Mouse (Mus musculus) liver, embryonic 13.5 days (tissue): Measurements from ENCODE around the gene Atoh8. TPM values are rescaled to one million over a fixed set of nuclear protein-coding genes. Genes with fewer than 3 reads are reported as not detected.
A peak's percentile ranks its signal among the peaks of the same experiment; 100 is the strongest.

ENCODE experiments used
- ATAC-seq: fragments of 200-750 bp; cut with Nextera tagmentation; 2 replicates; pipeline ENCODE4 v1.8.0; 2017; ENCODE audit warnings: low read depth, mild to moderate bottlenecking, moderate number of reproducible peaks, moderate library complexity
- DNase-seq: peaks from one replicate; pipeline ENCODE4 v3.0.0; 2022
- H3K27ac ChIP-seq: fragments of 300-500 bp; sonication (generic); 2 replicates; pipeline ENCODE4 v1.5.1; 2015; ENCODE audit warnings: moderate library complexity, mild to moderate bottlenecking, inconsistent platforms
- H3K27me3 ChIP-seq: fragments of 300-500 bp; sonication (generic); 2 replicates; pipeline ENCODE4 v1.6.1; 2015; ENCODE audit warnings: mild to moderate bottlenecking, inconsistent platforms
- H3K36me3 ChIP-seq: fragments of 300-500 bp; sonication (generic); 2 replicates; pipeline ENCODE4 v1.6.1; 2015; ENCODE audit warnings: mild to moderate bottlenecking, inconsistent platforms
- H3K4me1 ChIP-seq: fragments of 300-500 bp; sonication (generic); replicated peaks from 2 replicates; pipeline ENCODE4 v1.6.1; 2015; ENCODE audit warnings: inconsistent platforms
- H3K4me2 ChIP-seq: fragments of 300-500 bp; sonication (generic); 2 replicates; pipeline ENCODE4 v1.6.1; 2015; ENCODE audit warnings: inconsistent platforms, mild to moderate bottlenecking, moderate library complexity
- H3K4me3 ChIP-seq: fragments of 300-500 bp; sonication (generic); replicated peaks from 2 replicates; pipeline ENCODE4 v1.5.1; 2015; ENCODE audit warnings: mild to moderate bottlenecking, inconsistent platforms
- H3K9ac ChIP-seq: fragments of 300-500 bp; sonication (generic); 2 replicates; pipeline ENCODE4 v1.6.1; 2015; ENCODE audit warnings: mild to moderate bottlenecking, inconsistent platforms
- H3K9me3 ChIP-seq: fragments of 300-500 bp; sonication (generic); replicated peaks from 2 replicates; pipeline ENCODE4 v1.6.1; 2016; ENCODE audit warnings: inconsistent platforms
- WGBS: fragments of 180-500 bp; shearing (Covaris S2); methylation state at CpG from one replicate; pipeline ENCODE4 v1.1.7; 2015; ENCODE audit not compliant: insufficient replicate concordance; 5-methylcytosine and 5-hydroxymethylcytosine counted together
- polyA plus RNA-seq: library from polyadenylated mRNA; unstranded; fragments of >200 nt; fragmentation: Nextera tagmentation; extraction: Ambion mirVana; gene quantifications from 2 replicates; pipeline ENCODE4 v1.2.1, GENCODE M21; 2015

Gene Atoh8
- polyA plus RNA-seq, 1 experiment from 2014 or later, result 1.1 TPM

DNA sequence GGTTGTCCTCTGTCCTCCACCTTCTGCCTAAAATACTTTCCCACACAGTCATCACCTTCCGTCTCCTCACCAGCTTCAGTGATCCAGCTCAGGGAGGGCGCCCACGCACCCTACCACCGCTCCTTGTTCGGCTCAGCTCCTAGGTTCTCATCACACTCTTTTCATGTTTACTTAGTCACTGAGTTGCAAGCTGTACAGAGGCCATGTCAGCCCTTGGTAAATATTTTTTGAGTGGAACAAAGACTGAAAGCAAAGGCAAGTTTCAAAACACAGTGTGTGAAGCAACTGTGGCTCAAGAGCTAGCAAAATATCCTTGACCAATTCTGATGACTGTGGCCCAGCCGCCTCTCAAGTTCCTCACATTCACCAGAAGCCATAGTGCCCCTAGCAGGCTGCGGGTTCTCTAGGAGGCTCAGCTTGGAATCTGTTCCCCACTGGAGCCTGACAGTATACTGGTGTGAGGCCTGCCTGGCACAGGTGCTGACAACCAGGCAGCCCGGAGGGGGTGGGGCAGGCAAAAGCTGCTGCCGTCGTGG, 36.9 kb upstream of the Atoh8 start:
- Histone ChIP-seq H3K4me1 (peaks cover 59% of the 10 kb centered on the region), H3K27ac (peak overlapping the region; percentile 89), H3K27me3 (peaks cover 7% of the 10 kb centered on the region), H3K4me2 (no peak overlapping the region), H3K9me3 (no peaks in the 10 kb centered on the region), H3K4me3 (no peak overlapping the region), H3K9ac (peak overlapping the region; percentile 58; the same call in 1 of the 2 replicates), H3K36me3 (no peaks in the 10 kb centered on the region; the same call in 1 of the 2 replicates)
- WGBS, result 74% methylated on average over 10 of the region's 10 CpGs
- no peak for DNase-seq
- ATAC-seq, result peak; percentile 19; the same call in 1 of the 2 replicates

DNA sequence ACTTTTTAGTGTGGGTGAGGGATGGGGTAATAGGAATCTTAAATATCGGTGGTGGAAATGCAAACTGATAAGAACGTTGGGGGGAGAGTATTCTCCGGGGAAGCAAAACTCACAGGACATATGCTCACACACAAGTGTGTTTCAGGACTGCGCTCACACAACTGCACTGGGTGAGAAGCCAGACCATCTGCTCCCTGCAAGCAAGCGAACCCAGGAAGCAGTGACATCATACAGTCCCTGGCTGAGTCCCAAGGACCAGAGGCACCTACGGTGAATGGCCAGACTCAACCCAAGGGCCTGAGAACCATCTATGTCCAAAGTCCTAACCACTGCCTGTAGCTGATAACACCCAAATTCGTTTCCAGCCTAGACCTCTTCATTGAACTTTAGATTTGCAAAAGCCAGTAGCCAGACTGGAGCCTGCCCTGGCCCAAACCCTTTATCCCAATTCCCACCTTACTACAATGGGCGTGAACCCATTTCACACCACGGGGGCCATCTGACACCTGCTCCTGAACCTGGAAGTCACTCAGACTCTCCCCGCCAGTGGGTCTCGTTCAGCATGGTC, 35.7 kb upstream of the Atoh8 start:
- Histone ChIP-seq H3K9me3 (no peaks in the 10 kb centered on the region), H3K27ac (peak overlapping the region; percentile 89; the same call in 1 of the 2 replicates), H3K27me3 (peaks cover 19% of the 10 kb centered on the region), H3K4me3 (no peak overlapping the region), H3K4me1 (peaks cover 55% of the 10 kb centered on the region), H3K9ac (no peak overlapping the region), H3K36me3 (no peaks in the 10 kb centered on the region), H3K4me2 (no peak overlapping the region)
- 57% methylated on average over 11 of the region's 11 CpGs for WGBS
- ATAC-seq (no peak), DNase-seq (no peak)

DNA sequence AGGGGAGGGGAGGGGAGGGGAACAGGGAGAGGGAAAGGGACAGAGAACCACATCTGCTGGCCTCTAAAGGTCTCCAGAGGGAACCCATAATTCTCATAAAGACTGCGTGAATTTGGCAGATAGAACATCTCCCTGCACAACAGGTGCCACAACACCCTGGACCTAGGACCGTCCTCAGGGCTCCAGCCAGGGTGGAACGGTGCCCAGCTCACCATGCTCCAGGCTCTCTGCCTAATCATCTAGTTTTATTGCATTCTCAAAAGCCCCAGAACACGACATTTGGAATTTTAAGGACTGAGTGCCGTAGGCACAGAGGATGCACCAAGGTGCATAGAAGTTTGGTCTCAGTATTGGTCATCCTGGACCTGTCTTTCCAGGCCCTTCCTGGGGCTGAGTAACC, 34.9 kb upstream of the Atoh8 start:
- 81% methylated on average over 5 of the region's 5 CpGs for WGBS

DNA sequence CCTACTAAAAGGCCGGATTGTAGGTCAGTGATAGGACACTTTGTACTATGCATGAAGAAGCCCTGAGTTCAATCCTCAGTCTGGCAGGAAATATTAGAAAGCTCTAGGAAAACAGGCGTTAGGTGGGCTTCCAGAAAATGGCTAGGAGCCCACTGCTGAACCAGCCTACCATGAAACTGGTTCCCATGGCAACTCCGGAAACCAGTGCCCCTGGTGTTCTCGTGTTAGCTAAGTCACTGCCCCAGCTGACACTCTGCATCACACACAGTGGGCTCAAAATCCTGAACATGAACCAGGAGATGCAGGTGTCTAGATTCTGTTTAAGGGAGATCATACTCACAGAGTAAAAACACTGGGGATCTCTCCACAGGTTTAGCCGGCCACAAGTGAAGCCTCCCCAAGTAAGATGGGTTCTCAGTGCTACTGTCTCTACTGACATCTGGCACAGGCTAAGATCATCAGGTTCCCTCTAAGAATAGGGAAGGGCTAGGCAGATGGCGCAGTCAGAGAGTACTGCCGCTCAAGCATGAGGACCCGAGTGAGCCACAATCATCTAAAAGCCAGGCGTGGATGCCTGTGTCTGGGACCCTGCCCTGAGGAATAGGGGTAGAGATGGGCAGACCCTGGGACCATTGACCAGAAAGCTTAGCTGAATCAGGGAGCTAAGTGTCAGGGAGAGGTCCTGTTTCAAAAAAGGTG, 32.9 kb upstream of the Atoh8 start:
- no peaks in the 10 kb centered on the region for H3K36me3 ChIP-seq
- DNase-seq (no peak), ATAC-seq (no peak)
- peaks cover 39% of the 10 kb centered on the region for H3K27me3 ChIP-seq
- H3K9me3 ChIP-seq, result no peaks in the 10 kb centered on the region
- H3K27ac ChIP-seq, result no peak overlapping the region
- H3K4me3 ChIP-seq, result no peak overlapping the region
- H3K9ac ChIP-seq, result no peak overlapping the region
- H3K4me1 ChIP-seq, result peaks cover 38% of the 10 kb centered on the region
- 68% methylated on average over 9 of the region's 9 CpGs for WGBS
- H3K4me2 ChIP-seq, result no peak overlapping the region

More for the DNA sequence above, 34.9 kb upstream of the Atoh8 start:
- Histone ChIP-seq H3K9ac (no peak overlapping the region), H3K4me2 (no peak overlapping the region), H3K27ac (no peak overlapping the region), H3K4me1 (peaks cover 51% of the 10 kb centered on the region), H3K27me3 (peaks cover 27% of the 10 kb centered on the region), H3K36me3 (no peaks in the 10 kb centered on the region), H3K4me3 (no peak overlapping the region), H3K9me3 (no peaks in the 10 kb centered on the region)
- no peak for ATAC-seq
- DNase-seq, result no peak

DNA sequence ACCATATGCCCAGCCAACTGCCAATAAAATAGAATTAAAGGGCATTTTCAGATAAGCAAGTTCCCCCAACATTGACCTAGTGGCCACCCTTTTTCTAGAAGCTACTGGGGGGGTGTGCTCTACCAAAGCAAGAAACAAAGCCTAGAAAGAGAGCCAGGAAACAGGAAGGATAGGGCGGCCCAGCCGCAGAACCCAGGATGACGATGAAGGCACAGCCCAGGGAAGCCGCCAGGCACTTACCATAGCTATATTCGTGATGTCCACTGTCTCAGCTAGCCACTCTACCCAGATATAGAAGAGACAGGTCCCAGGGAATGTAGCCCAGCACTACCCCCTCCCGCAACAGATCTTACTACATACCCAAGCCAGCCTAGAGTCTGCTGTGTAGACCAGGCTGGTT, 30.3 kb upstream of the Atoh8 start:
- Histone ChIP-seq H3K27ac (no peak overlapping the region), H3K27me3 (peaks cover 48% of the 10 kb centered on the region)
- no peak for ATAC-seq

DNA sequence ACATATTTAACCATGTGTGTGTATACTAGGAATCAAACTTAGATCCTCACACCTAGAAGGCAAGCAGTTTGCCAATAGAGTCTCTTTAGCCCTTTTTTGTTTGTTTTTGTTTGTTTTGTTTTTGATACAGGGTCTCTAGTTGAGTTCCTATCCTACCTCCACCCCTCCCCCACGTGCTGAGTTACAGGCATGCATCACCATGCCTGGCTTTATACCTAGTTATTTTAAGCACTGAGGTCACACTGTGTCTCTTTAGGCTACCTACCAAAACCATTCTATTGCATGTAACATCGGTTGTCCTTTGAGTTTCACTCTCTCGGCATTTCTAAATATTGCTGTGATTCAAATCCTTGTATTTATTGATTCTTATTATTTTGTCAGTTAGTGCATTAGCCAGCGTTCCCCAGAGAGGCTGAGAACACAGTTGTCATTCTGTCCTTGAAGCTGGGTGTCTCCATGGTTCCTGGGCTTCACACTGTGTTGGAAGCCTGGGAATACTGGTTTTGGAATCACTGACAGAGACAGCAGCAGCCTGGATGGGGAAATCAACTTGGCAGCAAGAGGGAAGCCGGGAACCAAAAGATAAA, 28.4 kb upstream of the Atoh8 start:
- no peak overlapping the region for H3K27ac ChIP-seq
- H3K27me3 ChIP-seq, result peaks cover 57% of the 10 kb centered on the region
- ATAC-seq (no peak), DNase-seq (no peak)
- no peak overlapping the region for H3K4me2 ChIP-seq
- H3K36me3 ChIP-seq, result no peaks in the 10 kb centered on the region
- H3K9me3 ChIP-seq, result no peaks in the 10 kb centered on the region
- WGBS, result 59% methylated on average over 5 of the region's 5 CpGs
- H3K4me3 ChIP-seq, result no peak overlapping the region
- H3K4me1 ChIP-seq, result peaks cover 13% of the 10 kb centered on the region
- H3K9ac ChIP-seq, result no peak overlapping the region

More for the DNA sequence above, 30.3 kb upstream of the Atoh8 start:
- Histone ChIP-seq H3K9ac (no peak overlapping the region), H3K9me3 (no peaks in the 10 kb centered on the region), H3K36me3 (no peaks in the 10 kb centered on the region), H3K4me2 (no peak overlapping the region), H3K4me3 (no peak overlapping the region), H3K4me1 (peaks cover 17% of the 10 kb centered on the region)
- no peak for DNase-seq
- 31% methylated on average over 6 of the region's 6 CpGs for WGBS

DNA sequence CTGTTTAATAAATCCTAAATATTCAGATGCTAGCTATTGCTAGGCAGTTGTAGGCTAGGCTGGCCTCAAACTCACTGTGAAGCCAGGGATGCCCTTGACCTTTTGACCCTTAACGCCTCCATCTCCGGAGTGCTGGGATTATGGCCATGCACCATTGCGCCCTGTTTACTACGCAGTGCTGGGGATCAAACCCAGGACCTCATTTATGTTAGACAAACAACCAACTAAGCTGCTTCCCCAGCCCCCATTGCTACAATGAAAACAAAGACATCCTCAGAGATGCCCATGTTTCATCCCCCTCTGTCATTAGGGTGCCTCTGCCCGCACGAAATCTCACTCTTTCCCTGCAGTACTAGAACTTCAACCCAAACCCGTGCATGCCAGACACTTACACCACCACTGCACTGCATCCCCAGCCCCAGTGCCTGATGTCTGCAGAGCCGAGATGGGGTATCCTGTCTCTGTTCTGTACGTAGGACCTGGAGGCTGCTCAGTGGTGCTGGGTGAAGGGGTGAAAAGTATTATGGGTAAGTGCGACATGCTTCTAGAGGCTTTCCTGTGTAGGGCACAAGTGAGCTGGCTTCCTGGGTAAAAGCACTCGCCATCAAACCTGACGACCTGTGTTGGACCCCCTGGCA, 26.4 kb upstream of the Atoh8 start:
- DNase-seq (no peak), ATAC-seq (0 out of 2 replicates have a peak, but pooled peaks have one; percentile 22)
- H3K9me3 ChIP-seq, result no peaks in the 10 kb centered on the region
- H3K4me3 ChIP-seq, result no peak overlapping the region
- H3K36me3 ChIP-seq, result no peaks in the 10 kb centered on the region
- WGBS, result 73% methylated on average over 12 of the region's 12 CpGs
- H3K27ac ChIP-seq, result no peak overlapping the region
- H3K4me2 ChIP-seq, result no peak overlapping the region
- H3K9ac ChIP-seq, result no peak overlapping the region
- H3K4me1 ChIP-seq, result peaks cover 13% of the 10 kb centered on the region
- peaks cover 51% of the 10 kb centered on the region for H3K27me3 ChIP-seq

DNA sequence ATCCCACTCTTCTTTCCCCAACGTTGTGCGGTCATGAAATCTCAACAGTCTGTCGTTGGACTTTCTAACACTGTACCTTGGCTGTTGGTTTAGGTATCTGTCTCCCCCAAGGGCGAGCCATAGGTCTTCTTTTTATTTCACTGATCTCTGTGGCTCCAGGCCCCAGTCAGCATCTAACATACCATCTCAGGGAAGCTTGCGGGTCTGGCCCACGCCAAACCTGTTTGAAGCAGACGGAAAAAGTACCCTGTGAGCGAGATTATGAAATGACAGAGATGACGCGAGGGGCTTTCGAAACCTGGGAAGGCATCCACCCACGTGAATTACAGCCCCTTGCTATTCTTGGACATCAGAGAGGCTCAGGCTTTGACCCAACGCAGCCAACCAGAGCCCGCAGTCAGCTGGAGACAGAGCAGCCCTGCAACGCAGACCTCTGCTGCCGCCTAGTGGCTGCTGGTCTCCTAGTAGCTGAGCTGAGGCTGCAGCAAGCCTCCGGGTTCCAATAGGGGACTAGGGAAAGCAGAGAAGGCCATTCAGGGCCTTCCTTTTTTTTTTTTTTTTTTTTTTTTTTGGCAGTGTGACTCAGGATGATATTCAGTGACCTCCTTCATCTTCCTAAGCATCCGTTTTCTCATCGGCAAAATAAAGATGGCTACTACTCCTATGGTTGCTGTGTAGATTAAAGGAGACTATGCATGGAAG, 25.8 kb upstream of the Atoh8 start:
- DNase-seq, result peak; percentile 71
- no peaks in the 10 kb centered on the region for H3K9me3 ChIP-seq
- H3K4me1 ChIP-seq, result peaks cover 13% of the 10 kb centered on the region
- H3K36me3 ChIP-seq, result no peaks in the 10 kb centered on the region
- ATAC-seq, result peak; percentile 77
- peaks cover 45% of the 10 kb centered on the region for H3K27me3 ChIP-seq
- no peak overlapping the region for H3K4me2 ChIP-seq
- no peak overlapping the region for H3K9ac ChIP-seq
- no peak overlapping the region for H3K4me3 ChIP-seq
- H3K27ac ChIP-seq, result no peak overlapping the region
- WGBS, result 28% methylated on average over 19 of the region's 19 CpGs

DNA sequence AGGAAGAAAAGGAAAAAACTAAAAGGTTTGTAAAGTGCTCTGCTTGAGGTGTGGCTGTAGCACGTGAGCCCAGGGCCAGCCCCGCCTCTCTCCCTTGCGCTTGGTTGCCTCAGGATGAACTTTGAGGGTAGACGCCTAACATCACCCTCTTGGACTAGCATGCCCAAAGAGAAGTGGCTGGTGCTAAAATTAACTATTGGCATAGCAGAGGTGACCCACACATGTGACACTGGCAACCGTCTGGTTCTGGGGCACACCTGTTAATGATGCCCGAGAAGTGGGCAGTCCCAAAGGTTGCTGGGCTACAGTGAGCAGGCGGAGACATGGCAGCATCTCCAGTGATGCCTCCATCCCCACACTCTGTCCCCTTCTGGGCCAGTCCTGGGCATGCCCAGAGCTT, 24.1 kb upstream of the Atoh8 start:
- DNase-seq, result no peak
- WGBS, result 72% methylated on average over 7 of the region's 7 CpGs
- Histone ChIP-seq H3K27ac (no peak overlapping the region), H3K4me2 (no peak overlapping the region), H3K4me1 (peaks cover 8% of the 10 kb centered on the region), H3K9me3 (no peaks in the 10 kb centered on the region), H3K9ac (no peak overlapping the region), H3K4me3 (no peak overlapping the region), H3K27me3 (peaks cover 28% of the 10 kb centered on the region), H3K36me3 (no peaks in the 10 kb centered on the region)
- no peak for ATAC-seq

DNA sequence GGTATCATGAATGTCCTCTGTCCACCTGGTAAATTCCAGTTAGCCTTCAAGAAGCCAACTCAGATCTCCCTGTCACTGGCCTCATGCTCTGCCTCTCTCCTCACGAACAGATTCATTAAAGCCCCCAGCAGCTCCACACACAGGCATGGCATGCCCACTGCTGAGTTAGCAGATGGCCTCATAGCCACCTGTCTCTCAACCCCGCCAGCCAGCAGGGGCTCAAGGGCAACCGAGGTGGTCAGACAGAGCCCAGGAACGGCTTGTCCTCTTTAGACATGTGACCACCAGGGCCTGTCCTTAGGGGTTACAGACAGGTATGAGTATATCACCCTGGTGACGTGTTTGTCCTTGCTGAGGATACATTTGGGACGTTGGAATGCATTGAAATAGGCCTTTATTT, 19.9 kb upstream of the Atoh8 start:
- H3K9ac ChIP-seq, result no peak overlapping the region
- H3K4me1 ChIP-seq, result no peaks in the 10 kb centered on the region
- no peak overlapping the region for H3K27ac ChIP-seq
- DNase-seq (no peak), ATAC-seq (no peak)
- no peak overlapping the region for H3K4me2 ChIP-seq
- H3K4me3 ChIP-seq, result no peak overlapping the region
- WGBS, result 57% methylated on average over 6 of the region's 6 CpGs
- H3K9me3 ChIP-seq, result no peaks in the 10 kb centered on the region
- no peaks in the 10 kb centered on the region for H3K36me3 ChIP-seq
- H3K27me3 ChIP-seq, result 0 out of 2 replicates have a peak, but pooled peaks cover 17% of the 10 kb centered on the region
